In the genomic region with DNA sequence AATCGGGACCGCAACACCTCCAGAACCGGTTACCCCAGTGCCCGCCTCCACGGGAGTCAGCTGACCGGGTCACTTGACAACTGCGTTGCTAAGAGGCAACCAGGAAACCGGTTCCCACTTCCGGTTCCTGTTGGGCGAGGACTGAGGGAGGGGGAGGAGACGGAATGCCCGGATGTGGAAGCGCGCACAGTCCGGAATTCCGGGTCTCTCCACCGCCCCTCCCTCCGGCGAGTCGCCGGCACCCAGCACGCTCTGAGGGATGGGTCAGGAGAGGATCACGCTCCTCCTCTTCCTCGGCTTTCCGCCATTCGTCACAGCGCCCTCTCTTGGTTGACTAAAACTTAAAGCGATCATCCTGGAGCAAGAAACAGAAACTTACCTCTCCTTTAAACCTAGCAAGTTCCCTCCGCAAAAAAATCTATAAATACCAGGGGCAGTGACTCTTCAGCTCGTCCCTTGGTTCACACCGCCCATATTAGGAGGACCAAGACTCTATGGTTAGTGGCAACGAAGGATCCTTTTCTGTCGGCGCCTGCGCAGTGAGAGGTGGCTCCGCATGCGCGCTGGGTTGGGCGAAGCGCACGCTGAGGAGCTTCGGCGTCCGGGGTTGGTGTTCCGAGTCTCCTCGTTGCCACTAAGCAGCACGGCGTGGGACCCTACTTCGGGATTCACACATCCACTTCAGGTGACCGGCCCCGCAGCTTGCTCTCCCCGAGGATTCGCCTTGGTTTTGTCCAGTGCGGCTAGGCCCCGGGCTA, we compare ENCODE assay signal across 8 mouse cellular contexts. TPM values are rescaled to one million over a fixed set of nuclear protein-coding genes. Genes with fewer than 3 reads are reported as not detected.
A peak's percentile ranks its signal among the peaks of the same experiment; 100 is the strongest.
DNase-seq lines count a peak whose midpoint lies in the region; ATAC-seq and TF ChIP-seq lines count a peak whose summit lies in the region.

Gene Atp6v1d, minus strand, starts transcription at position 143 of the 758 bp plus-strand sequence.
Gene Eif2s1, plus strand, starts transcription at position 324 of the 758 bp plus-strand sequence.

- TF ChIP-seq POLR2A in cortical plate, adult 2 months (IDR thresholded peaks at IDR 0.05; ENCODE audit: extremely low read depth, insufficient read depth, low read length) = peak; percentile 85

- peaks cover 7% of the 10 kb centered on the region for H3K4me1 ChIP-seq in cortical plate, adult 2 months (ENCODE audit: control insufficient read depth, insufficient read depth, low read length)
- peaks cover 45% of the 10 kb centered on the region for H3K4me1 ChIP-seq in megakaryocyte, embryonic 14.5 days

- peak; percentile 92 for ATAC-seq in activated CD4-positive, CD25-positive, alpha-beta regulatory T cell, adult 4 months

- no peaks in the 10 kb centered on the region for H3K27me3 ChIP-seq in megakaryocyte, embryonic 14.5 days (replicated peaks)

- H3K4me3 ChIP-seq in cortical plate, adult 2 months (ENCODE audit: insufficient read depth, low read length) = peak within 1 kb of the TSS; percentile 88
- peak within 1 kb of the TSS; percentile 97 for H3K4me3 ChIP-seq in megakaryocyte, embryonic 14.5 days (replicated peaks)

- H3K27ac ChIP-seq in cortical plate, adult 2 months (ENCODE audit: insufficient read depth, low read length) = peak within 1 kb of the TSS; percentile 53; the same call in 1 of the 2 replicates

- DNase-seq in gastrocnemius, adult 8-10 months (ENCODE audit: low spot score in 2 of 2) = peak; percentile 93 to 98
- peak; percentile 96 for DNase-seq in hindlimb bud, embryonic 11.5 days (ENCODE audit: extremely low spot score, low read depth, low spot score)
- peak; percentile 95 to 99 for DNase-seq in left cerebral cortex, adult 8-10 months (ENCODE audit: low spot score in 2 of 2)
- peak; percentile 99 to 100 for DNase-seq in right cerebral cortex, postnatal 10 days (ENCODE audit: low spot score in 2 of 2)
- peak; percentile 96 for DNase-seq in urinary bladder, postnatal 25 days (ENCODE audit: low spot score)

- H3K36me3 ChIP-seq in megakaryocyte, embryonic 14.5 days (replicated peaks; ENCODE audit: low read length) = peaks cover 25% of the 10 kb centered on the region

- TF ChIP-seq CTCF in cortical plate, adult 2 months (IDR thresholded peaks at IDR 0.05; ENCODE audit: extremely low read depth, insufficient read depth, low read length) = peak; percentile 71

- H3K9me3 ChIP-seq in megakaryocyte, embryonic 14.5 days = no peaks in the 10 kb centered on the region

RNA-seq across cellular contexts. Expression of gene Atp6v1d, which starts in this region (rescaled TPM):
- polyA plus RNA-seq in activated CD4-positive, CD25-positive, alpha-beta regulatory T cell, adult 4 months (2017; shearing (Covaris generic)) = 100 to 1,000 TPM; 214 to 224 TPM
- polyA plus RNA-seq in cortical plate, adult 2 months (2012; rRNA removed) = 243 and 244 TPM in 2 replicates
- 10 to 100 TPM; 62.2 to 64.5 (median 63.4) TPM for total RNA-seq in gastrocnemius, adult 8-10 months (2022)
- total RNA-seq in left cerebral cortex, adult 8-10 months (2022) = 100 to 1,000 TPM; 280 to 292 (median 289) TPM
- 0.60 and 8.3 TPM in 2 replicates for polyA plus RNA-seq in megakaryocyte, embryonic 14.5 days (2012; ENCODE audit: insufficient read depth, low replicate concordance)

RNA-seq across cellular contexts. Expression of gene Eif2s1, which starts in this region (rescaled TPM):
- 100 to 1,000 TPM; 222 to 224 TPM for polyA plus RNA-seq in activated CD4-positive, CD25-positive, alpha-beta regulatory T cell, adult 4 months (2017; shearing (Covaris generic))
- 27.2 and 28.8 TPM in 2 replicates for polyA plus RNA-seq in cortical plate, adult 2 months (2012; rRNA removed)
- 10 to 100 TPM; 36.4 to 44.5 (median 39.9) TPM for total RNA-seq in gastrocnemius, adult 8-10 months (2022)
- 10 to 100 TPM; 41.5 to 55.3 (median 44.0) TPM for total RNA-seq in left cerebral cortex, adult 8-10 months (2022)
- 0.48 and 13.8 TPM in 2 replicates for polyA plus RNA-seq in megakaryocyte, embryonic 14.5 days (2012; ENCODE audit: insufficient read depth, low replicate concordance)

Comparison
In these comparisons a context has a peak if more than half of its experiments do, and no peak if none do; other contexts are left out.
1. Peak in every context shown above with its lines: DNase-seq, ATAC-seq, H3K4me3 ChIP-seq and H3K27ac ChIP-seq.
2. RNA of gene Atp6v1d (total RNA-seq): 280 to 292 TPM in left cerebral cortex, adult 8-10 months; 62.2 to 64.5 TPM in gastrocnemius, adult 8-10 months; every median in the first group is over 4 times any median in the second.
3. RNA of gene Atp6v1d (polyA plus RNA-seq): 243 to 244 TPM in cortical plate, adult 2 months and 214 to 224 TPM in activated CD4-positive, CD25-positive, alpha-beta regulatory T cell, adult 4 months; 0.60 to 8.3 TPM in megakaryocyte, embryonic 14.5 days; every median in the first group is over 10 times any median in the second.